Mouse (Mus musculus): ENCODE data around the gene Hist1h4m.
"Not testable (repeated sequence)": the region's sequence is repeated elsewhere in the genome, so short reads cannot be mapped to it uniquely, and the experiment has no call there.

The Hist1h4m gene

GRCm38 (mm10) chr13:21811539-21811938 lies at the start of gene Hist1h4m:
Hist1h4m (plus strand) TSS chr13:21811746.
- in situ Hi-C loops (cut with MboI; ENCODE audit: low pct_unique_long_range_greater_than_20kb in 1 of 2, low sequenced_read_pairs in 2 of 2, unreplicated experiment in 1 of 2) = not testable (repeated sequence)

GRCm38 (mm10) chr13:21778814-21779766 lies 32.5 kb upstream of the Hist1h4m start:
- in situ Hi-C loops (cut with MboI; ENCODE audit: low pct_unique_long_range_greater_than_20kb in 1 of 2, low sequenced_read_pairs in 2 of 2, unreplicated experiment in 1 of 2) = no loop called here

GRCm38 (mm10) chr13:21779767-21780731 lies 31.5 kb upstream of the Hist1h4m start, which contains the start of gene Hist1h1b:
Hist1h1b (minus strand) TSS chr13:21780625.
- in situ Hi-C loops (cut with MboI; ENCODE audit: low pct_unique_long_range_greater_than_20kb in 1 of 2, low sequenced_read_pairs in 2 of 2, unreplicated experiment in 1 of 2) = no loop called here

- in situ Hi-C loops (cut with MboI; ENCODE audit: low pct_unique_long_range_greater_than_20kb in 1 of 2, low sequenced_read_pairs in 2 of 2, unreplicated experiment in 1 of 2) = no loop called here
Measured at GRCm38 (mm10) chr13:21781021-21781555, 30.5 kb upstream of the Hist1h4m start.

GRCm38 (mm10) chr13:21781639-21782038 lies 29.9 kb upstream of the Hist1h4m start:
- in situ Hi-C loops (cut with MboI; ENCODE audit: low pct_unique_long_range_greater_than_20kb in 1 of 2, low sequenced_read_pairs in 2 of 2, unreplicated experiment in 1 of 2) = no loop called here

GRCm38 (mm10) chr13:21782361-21783254 lies 28.9 kb upstream of the Hist1h4m start:
- in situ Hi-C loops (cut with MboI; ENCODE audit: low pct_unique_long_range_greater_than_20kb in 1 of 2, low sequenced_read_pairs in 2 of 2, unreplicated experiment in 1 of 2) = not testable (repeated sequence)

GRCm38 (mm10) chr13:21783255-21783617 lies 28.3 kb upstream of the Hist1h4m start, which contains the start of gene Hist1h3i:
Hist1h3i (minus strand) TSS chr13:21783370.
- in situ Hi-C loops (cut with MboI; ENCODE audit: low pct_unique_long_range_greater_than_20kb in 1 of 2, low sequenced_read_pairs in 2 of 2, unreplicated experiment in 1 of 2) = no loop called here

- in situ Hi-C loops (cut with MboI; ENCODE audit: low pct_unique_long_range_greater_than_20kb in 1 of 2, low sequenced_read_pairs in 2 of 2, unreplicated experiment in 1 of 2) = no loop called here
Measured at GRCm38 (mm10) chr13:21783734-21784161, 27.8 kb upstream of the Hist1h4m start.

- in situ Hi-C loops (cut with MboI; ENCODE audit: low pct_unique_long_range_greater_than_20kb in 1 of 2, low sequenced_read_pairs in 2 of 2, unreplicated experiment in 1 of 2) = no loop called here
Measured at GRCm38 (mm10) chr13:21784311-21784710, 27.2 kb upstream of the Hist1h4m start.

- in situ Hi-C loops (cut with MboI; ENCODE audit: low pct_unique_long_range_greater_than_20kb in 1 of 2, low sequenced_read_pairs in 2 of 2, unreplicated experiment in 1 of 2) = no loop called here
Measured at GRCm38 (mm10) chr13:21786189-21786898, 25.2 kb upstream of the Hist1h4m start.

- in situ Hi-C loops (cut with MboI; ENCODE audit: low pct_unique_long_range_greater_than_20kb in 1 of 2, low sequenced_read_pairs in 2 of 2, unreplicated experiment in 1 of 2) = not testable (repeated sequence)
Measured at GRCm38 (mm10) chr13:21786899-21787629, 24.5 kb upstream of the Hist1h4m start, which contains the start of the genes Hist1h2an and Hist1h2bp. Hist1h2an (minus strand) TSS chr13:21787218. Hist1h2bp (plus strand) TSS chr13:21787461.

- in situ Hi-C loops (cut with MboI; ENCODE audit: low pct_unique_long_range_greater_than_20kb in 1 of 2, low sequenced_read_pairs in 2 of 2, unreplicated experiment in 1 of 2) = no loop called here
Measured at GRCm38 (mm10) chr13:21787760-21788593, 23.6 kb upstream of the Hist1h4m start.

- in situ Hi-C loops (cut with MboI; ENCODE audit: low pct_unique_long_range_greater_than_20kb in 1 of 2, low sequenced_read_pairs in 2 of 2, unreplicated experiment in 1 of 2) = no loop called here
Measured at GRCm38 (mm10) chr13:21789925-21790324, 21.6 kb upstream of the Hist1h4m start.

GRCm38 (mm10) chr13:21790601-21791283 lies 20.8 kb upstream of the Hist1h4m start:
- in situ Hi-C loops (cut with MboI; ENCODE audit: low pct_unique_long_range_greater_than_20kb in 1 of 2, low sequenced_read_pairs in 2 of 2, unreplicated experiment in 1 of 2) = no loop called here

- in situ Hi-C loops (cut with MboI; ENCODE audit: low pct_unique_long_range_greater_than_20kb in 1 of 2, low sequenced_read_pairs in 2 of 2, unreplicated experiment in 1 of 2) = no loop called here
Measured at GRCm38 (mm10) chr13:21795584-21795983, 16.0 kb upstream of the Hist1h4m start.
